Mouse (Mus musculus) hindbrain, embryonic 14.5 days (tissue): Measurements from ENCODE around the gene Klhl29. TPM values are rescaled to one million over a fixed set of nuclear protein-coding genes. Genes with fewer than 3 reads are reported as not detected.
A peak's percentile ranks its signal among the peaks of the same experiment; 100 is the strongest.

Experiments used
- ATAC-seq: fragments of 200-750 bp; cut with Nextera tagmentation; 2 replicates; pipeline ENCODE4 v1.8.0; 2017; ENCODE audit warnings: moderate number of reproducible peaks, mild to moderate bottlenecking, moderate TSS enrichment, moderate library complexity; ENCODE audit not compliant: low FRiP score
- DNase-seq: peaks from one replicate; pipeline ENCODE4 v3.0.0-alpha.2; 2015; ENCODE audit warnings: low spot score
- H3K27ac ChIP-seq: fragments of 300-500 bp; sonication (generic); 2 replicates; pipeline ENCODE4 v1.5.1; 2014; ENCODE audit warnings: mild to moderate bottlenecking, moderate library complexity
- H3K27me3 ChIP-seq: fragments of 300-500 bp; sonication (generic); 2 replicates; pipeline ENCODE4 v1.6.1; 2014; ENCODE audit warnings: mild to moderate bottlenecking, low read length, mixed read lengths; ENCODE audit not compliant: control insufficient read depth, insufficient read depth
- H3K36me3 ChIP-seq: fragments of 300-500 bp; sonication (generic); replicated peaks from 2 replicates; pipeline ENCODE4 v1.6.1; 2014; ENCODE audit not compliant: control insufficient read depth, insufficient read depth
- H3K4me1 ChIP-seq: fragments of 300-500 bp; sonication (generic); replicated peaks from 2 replicates; pipeline ENCODE4 v1.6.1; 2014; ENCODE audit warnings: antibody characterized with exemption, low read length, mixed read lengths; ENCODE audit not compliant: control insufficient read depth, insufficient read depth
- H3K4me2 ChIP-seq: fragments of 300-500 bp; sonication (generic); replicated peaks from 2 replicates; pipeline ENCODE4 v1.6.1; 2014; ENCODE audit warnings: mild to moderate bottlenecking, moderate library complexity
- H3K4me3 ChIP-seq: fragments of 300-500 bp; sonication (generic); replicated peaks from 2 replicates; pipeline ENCODE4 v1.5.1; 2014; ENCODE audit warnings: mild to moderate bottlenecking, low read length
- H3K9ac ChIP-seq: fragments of 300-500 bp; sonication (generic); 2 replicates; pipeline ENCODE4 v1.6.1; 2014
- H3K9me3 ChIP-seq: fragments of 300-500 bp; sonication (generic); 2 replicates; pipeline ENCODE4 v1.6.1; 2016; ENCODE audit warnings: low read length; ENCODE audit not compliant: control insufficient read depth
- WGBS: fragments of 180-500 bp; shearing (Covaris S2); extraction: QIAGEN DNeasy Blood & Tissue Kit; methylation state at CpG from one replicate; pipeline ENCODE4 v1.1.7; 2014; 5-methylcytosine and 5-hydroxymethylcytosine counted together
- polyA plus RNA-seq: library from polyadenylated mRNA; unstranded; fragments of >200 nt; fragmentation: Nextera tagmentation; extraction: Ambion mirVana; gene quantifications from 2 replicates; pipeline ENCODE4 v1.2.1, GENCODE M21; 2014

Klhl29 gene
- polyA plus RNA-seq, 1 experiment from 2014 or later: 9.2 TPM

DNA sequence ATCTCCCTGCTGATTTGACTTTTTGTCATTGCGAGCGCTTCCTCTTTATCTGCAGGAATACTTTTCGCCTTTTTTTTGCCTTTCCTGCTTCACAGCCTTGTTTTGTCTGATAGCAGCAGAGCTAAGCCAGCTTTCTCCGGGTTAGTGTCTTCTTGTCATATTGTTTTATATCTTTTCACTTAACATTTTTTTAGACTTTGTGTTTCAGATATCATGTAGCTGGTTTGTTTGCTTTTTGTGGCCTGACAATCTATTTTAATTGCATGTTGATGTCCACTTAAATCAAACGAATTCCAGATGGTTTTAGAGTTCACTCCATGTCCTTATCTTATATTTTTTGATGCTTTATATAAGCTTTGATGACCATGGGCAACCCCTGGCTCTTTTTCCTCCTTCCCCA, 21.9 kb upstream of the Klhl29 start:
- H3K36me3 ChIP-seq: no peaks in the 10 kb centered on the region
- H3K4me3 ChIP-seq: no peak overlapping the region
- ATAC-seq: no peak
- H3K27ac ChIP-seq: no peak overlapping the region
- H3K4me2 ChIP-seq: no peak overlapping the region
- no peak overlapping the region for H3K9ac ChIP-seq
- H3K27me3 ChIP-seq: no peaks in the 10 kb centered on the region
- no peaks in the 10 kb centered on the region for H3K4me1 ChIP-seq
- H3K9me3 ChIP-seq: no peaks in the 10 kb centered on the region
- WGBS: 59% methylated on average over 5 of the region's 5 CpGs
- DNase-seq: no peak

DNA sequence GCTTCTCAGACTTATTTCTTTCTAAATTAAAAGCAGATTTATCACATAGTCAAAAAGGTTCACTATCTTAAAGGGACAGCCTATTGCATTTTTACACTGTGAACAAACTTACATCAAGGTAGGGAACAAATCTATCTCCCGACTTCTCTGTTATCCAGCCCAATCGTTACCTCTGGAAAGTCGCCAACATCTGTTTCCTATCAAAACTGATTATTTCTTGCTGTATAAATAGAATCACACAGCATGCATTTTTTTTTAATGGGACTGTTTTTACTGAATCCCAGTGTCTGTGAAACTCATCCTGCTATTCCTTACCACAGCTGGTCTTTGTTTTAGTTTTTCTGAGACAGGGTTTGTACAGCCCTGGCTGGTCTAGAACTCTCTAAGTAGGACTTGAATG, 19.7 kb upstream of the Klhl29 start:
- no peaks in the 10 kb centered on the region for H3K9me3 ChIP-seq
- DNase-seq (no peak), ATAC-seq (no peak)
- 89% methylated on average over 3 of the region's 3 CpGs for WGBS
- no peak overlapping the region for H3K4me2 ChIP-seq
- H3K36me3 ChIP-seq: no peaks in the 10 kb centered on the region
- H3K27me3 ChIP-seq: no peaks in the 10 kb centered on the region
- no peak overlapping the region for H3K4me3 ChIP-seq
- no peak overlapping the region for H3K27ac ChIP-seq
- H3K4me1 ChIP-seq: no peaks in the 10 kb centered on the region
- no peak overlapping the region for H3K9ac ChIP-seq

DNA sequence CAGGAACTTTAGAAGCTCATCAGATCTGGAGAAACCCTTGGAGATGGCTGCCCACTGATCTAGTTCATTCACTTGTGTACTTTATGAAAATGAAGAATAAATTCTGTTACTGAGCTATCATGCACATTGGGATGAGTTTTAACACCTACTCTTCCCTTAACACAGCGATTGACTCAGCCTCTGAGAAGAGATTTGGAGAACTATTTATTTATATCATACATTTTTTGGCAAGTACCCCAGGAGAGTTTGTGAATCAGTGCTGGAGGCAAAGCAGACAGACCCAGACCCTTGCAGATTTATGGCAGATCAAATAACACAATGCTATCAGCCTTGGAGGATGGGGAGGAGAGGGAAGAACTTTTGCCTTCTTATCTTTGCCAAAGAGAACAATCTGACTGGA, 11.6 kb upstream of the Klhl29 start:
- no peaks in the 10 kb centered on the region for H3K4me1 ChIP-seq
- H3K9me3 ChIP-seq: no peaks in the 10 kb centered on the region
- H3K4me2 ChIP-seq: no peak overlapping the region
- H3K9ac ChIP-seq: no peak overlapping the region
- H3K27me3 ChIP-seq: no peaks in the 10 kb centered on the region
- H3K27ac ChIP-seq: no peak overlapping the region
- WGBS: 89% methylated on average over 1 of the region's 1 CpGs
- no peak for DNase-seq
- no peak overlapping the region for H3K4me3 ChIP-seq
- no peaks in the 10 kb centered on the region for H3K36me3 ChIP-seq
- ATAC-seq: no peak

- H3K4me2 ChIP-seq: no peak overlapping the region
- no peak for ATAC-seq
- no peaks in the 10 kb centered on the region for H3K27me3 ChIP-seq
- H3K36me3 ChIP-seq: no peaks in the 10 kb centered on the region
- H3K9ac ChIP-seq: no peak overlapping the region
- no peaks in the 10 kb centered on the region for H3K9me3 ChIP-seq
- H3K4me3 ChIP-seq: no peak overlapping the region
- DNase-seq: no peak
- H3K4me1 ChIP-seq: no peaks in the 10 kb centered on the region
- no peak overlapping the region for H3K27ac ChIP-seq
Observed at GRCm38 (mm10) chr12:5386688-5387087, 11.2 kb upstream of the Klhl29 start.

DNA sequence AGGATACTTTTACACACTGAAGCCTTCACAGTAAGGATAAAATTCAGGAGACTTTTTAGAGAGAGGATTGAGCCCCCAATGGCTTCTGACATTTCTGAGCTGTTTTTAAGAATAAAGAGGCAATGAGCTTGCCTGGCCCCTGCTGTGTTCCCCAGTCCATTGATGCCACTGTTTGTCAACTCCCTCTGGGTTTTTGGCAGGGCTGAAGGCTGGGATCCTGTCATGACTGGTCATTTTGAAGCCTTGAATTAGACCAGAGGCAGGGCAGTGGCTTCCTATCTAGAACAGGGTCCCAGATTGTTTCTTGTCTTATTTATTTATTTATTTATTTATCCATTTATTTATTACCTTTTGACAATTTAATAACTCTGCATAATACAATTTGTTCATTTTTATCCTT, 6.2 kb upstream of the Klhl29 start:
- Histone ChIP-seq H3K9me3 (no peaks in the 10 kb centered on the region), H3K4me3 (no peak overlapping the region), H3K36me3 (no peaks in the 10 kb centered on the region), H3K27ac (no peak overlapping the region), H3K4me1 (no peaks in the 10 kb centered on the region), H3K27me3 (no peaks in the 10 kb centered on the region), H3K4me2 (no peak overlapping the region), H3K9ac (no peak overlapping the region)
- no peak; the same call in 1 of the 2 replicates for ATAC-seq
- DNase-seq: no peak

GRCm38 (mm10) chr12:5374684-5375615, 532 bp downstream of the Klhl29 start:
- Histone ChIP-seq H3K27me3 (no peaks in the 10 kb centered on the region), H3K4me1 (peaks cover 14% of the 10 kb centered on the region), H3K36me3 (no peaks in the 10 kb centered on the region), H3K4me2 (peak overlapping the region; percentile 70), H3K27ac (peak overlapping the region; percentile 95), H3K4me3 (peak overlapping the region; percentile 87), H3K9ac (peak overlapping the region; percentile 96), H3K9me3 (no peaks in the 10 kb centered on the region)
- DNase-seq (peak; percentile 49), ATAC-seq (peak; percentile 71)
- under 1% methylated on average over 71 of the region's 84 CpGs for WGBS

- H3K4me3 ChIP-seq: peak overlapping the region; percentile 87
- peak overlapping the region; percentile 70 for H3K4me2 ChIP-seq
- H3K36me3 ChIP-seq: no peaks in the 10 kb centered on the region
- no peaks in the 10 kb centered on the region for H3K27me3 ChIP-seq
- H3K9me3 ChIP-seq: no peaks in the 10 kb centered on the region
- H3K9ac ChIP-seq: peak overlapping the region; percentile 96
- ATAC-seq (no peak), DNase-seq (no peak)
- H3K4me1 ChIP-seq: peaks cover 14% of the 10 kb centered on the region
- peak overlapping the region; percentile 95 for H3K27ac ChIP-seq
- under 1% methylated on average over 31 of the region's 31 CpGs for WGBS
Observed at GRCm38 (mm10) chr12:5374196-5374683, 1.2 kb downstream of the Klhl29 start.

GRCm38 (mm10) chr12:5373641-5374195, 1.8 kb downstream of the Klhl29 start:
- Histone ChIP-seq H3K36me3 (no peaks in the 10 kb centered on the region), H3K4me3 (peak overlapping the region; percentile 87), H3K27ac (peak overlapping the region; percentile 95), H3K4me1 (peaks cover 14% of the 10 kb centered on the region), H3K9ac (peak overlapping the region; percentile 96), H3K9me3 (no peaks in the 10 kb centered on the region), H3K4me2 (peak overlapping the region; percentile 70), H3K27me3 (no peaks in the 10 kb centered on the region)
- DNase-seq (no peak), ATAC-seq (0 out of 2 replicates have a peak, but pooled peaks have one; percentile 12)
- under 1% methylated on average over 42 of the region's 42 CpGs for WGBS

DNA sequence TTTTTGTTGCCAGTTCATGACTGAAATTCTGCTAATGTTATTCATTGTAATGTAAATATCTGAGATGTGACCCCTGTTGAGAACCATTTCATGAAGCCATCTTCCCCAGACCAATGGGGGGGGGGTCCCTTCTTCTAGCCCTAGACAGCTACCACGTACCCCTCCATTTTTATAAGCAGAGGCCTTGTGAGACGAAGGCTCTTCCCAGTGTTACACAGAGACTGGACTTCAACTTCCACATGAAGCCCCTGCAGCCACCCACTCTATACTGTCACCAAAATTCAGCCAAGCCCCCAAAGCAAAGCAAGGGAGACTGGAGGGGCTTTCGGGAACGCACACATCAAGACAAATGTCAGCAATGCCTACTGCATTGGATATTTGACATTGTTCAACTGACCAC, 6.1 kb downstream of the Klhl29 start:
- Histone ChIP-seq H3K27me3 (no peaks in the 10 kb centered on the region), H3K36me3 (0 out of 2 replicates have a peak, but pooled peaks cover 3% of the 10 kb centered on the region), H3K4me2 (no peak overlapping the region; the same call in 1 of the 2 replicates), H3K9ac (no peak overlapping the region), H3K4me1 (peaks cover 20% of the 10 kb centered on the region), H3K27ac (no peak overlapping the region), H3K9me3 (no peaks in the 10 kb centered on the region), H3K4me3 (no peak overlapping the region)
- DNase-seq: no peak
- WGBS: 87% methylated on average over 4 of the region's 4 CpGs
- ATAC-seq: no peak
